Mouse (Mus musculus): ENCODE results near the gene Cyb5r2. TPM values are rescaled to one million over a fixed set of nuclear protein-coding genes. Genes with fewer than 3 reads are reported as not detected.

Cyb5r2 gene
- polyA plus RNA-seq, 2 experiments, result 0.02 to 0.04 TPM

DNA sequence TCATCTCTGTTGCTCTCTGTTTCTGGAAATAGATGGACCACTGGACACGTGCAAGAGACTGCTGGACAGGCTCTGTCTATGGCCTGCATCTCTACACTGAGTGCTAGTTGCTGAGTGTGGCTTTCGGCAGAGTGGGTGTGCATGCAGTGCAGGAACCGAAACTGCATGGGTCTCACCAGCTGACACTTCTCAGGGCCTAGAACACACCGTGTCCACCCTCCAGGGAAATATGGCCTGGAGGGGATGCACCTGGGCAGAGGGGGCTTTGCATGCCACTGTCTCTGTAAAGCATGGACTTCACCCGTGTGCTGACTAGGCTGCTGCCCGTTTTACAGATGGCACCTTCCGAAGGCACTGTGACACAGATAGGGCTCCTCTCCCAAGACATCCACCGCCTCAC is 11.8 kb downstream of the Cyb5r2 start:
- Histone ChIP-seq H3K4me3 (ENCODE audit: insufficient read depth in 1 of 2, low read depth in 2 of 2, low read length in 2 of 2) (no peak overlapping the region), H3K4me2 (ENCODE audit: low read depth) (no peak overlapping the region), H3K27me3 (ENCODE audit: control insufficient read depth, insufficient read depth, low read length) (no peaks in the 10 kb centered on the region), H3K27ac (no peak overlapping the region), H3K9ac (replicated peaks) (no peak overlapping the region), H3K4me1 (replicated peaks; ENCODE audit: control insufficient read depth in 2 of 2, insufficient read depth in 2 of 2, low read length in 1 of 2) (no peaks in the 10 kb centered on the region), H3K36me3 (replicated peaks; ENCODE audit: control insufficient read depth, insufficient read depth, low read depth) (no peaks in the 10 kb centered on the region), H3K9me3 (ENCODE audit: control insufficient read depth, low read length) (no peaks in the 10 kb centered on the region)
- 74% methylated on average over 8 of the region's 8 CpGs for WGBS (ENCODE audit: insufficient replicate concordance)
- DNase-seq (ENCODE audit: low read depth in 3 of 3, low spot score in 3 of 3) (no peak), ATAC-seq (ENCODE audit: insufficient read depth) (no peak)
- TF ChIP-seq EP300 (IDR thresholded peaks at IDR 0.05; ENCODE audit: low read depth) (no peak), CTCF (IDR thresholded peaks at IDR 0.05; ENCODE audit: low read depth) (no peak)

- no peak overlapping the region for H3K4me2 ChIP-seq (ENCODE audit: low read depth)
- H3K36me3 ChIP-seq (replicated peaks; ENCODE audit: control insufficient read depth, insufficient read depth, low read depth), result no peaks in the 10 kb centered on the region
- no peaks in the 10 kb centered on the region for H3K27me3 ChIP-seq (ENCODE audit: control insufficient read depth, insufficient read depth, low read length)
- no peaks in the 10 kb centered on the region for H3K9me3 ChIP-seq (ENCODE audit: control insufficient read depth, low read length)
- TF ChIP-seq EP300 (IDR thresholded peaks at IDR 0.05; ENCODE audit: low read depth) (no peak), CTCF (IDR thresholded peaks at IDR 0.05; ENCODE audit: low read depth) (no peak)
- no peak overlapping the region for H3K9ac ChIP-seq (replicated peaks)
- H3K4me1 ChIP-seq (replicated peaks; ENCODE audit: control insufficient read depth in 2 of 2, insufficient read depth in 2 of 2, low read length in 1 of 2), result no peaks in the 10 kb centered on the region
- WGBS (ENCODE audit: insufficient replicate concordance), result 46% methylated on average over 2 of the region's 2 CpGs
- ATAC-seq (ENCODE audit: insufficient read depth) (no peak), DNase-seq (ENCODE audit: low read depth in 3 of 3, low spot score in 3 of 3) (no peak)
- no peak overlapping the region for H3K4me3 ChIP-seq (ENCODE audit: insufficient read depth in 1 of 2, low read depth in 2 of 2, low read length in 2 of 2)
- no peak overlapping the region for H3K27ac ChIP-seq
Observed at GRCm38 (mm10) chr7:107745111-107745510, 12.7 kb downstream of the Cyb5r2 start.

DNA sequence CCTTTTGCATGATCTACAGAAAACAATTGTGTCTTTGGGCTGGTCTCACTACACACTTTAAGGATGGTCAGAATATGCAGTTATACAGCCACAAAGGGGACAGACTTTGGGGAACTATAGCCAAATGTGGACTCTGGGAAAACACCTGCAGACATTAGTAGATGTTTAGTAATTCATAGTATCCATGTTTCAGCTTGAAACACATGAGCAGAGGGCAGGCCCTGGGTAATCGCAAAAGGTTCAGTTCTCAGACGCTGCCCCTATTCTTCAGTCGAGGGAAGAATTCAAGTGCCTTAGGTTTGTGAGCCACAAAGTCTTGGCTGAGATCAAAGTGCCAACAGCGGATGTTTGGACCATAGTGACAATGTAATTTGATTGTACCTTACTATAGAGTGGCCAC is 13.4 kb downstream of the Cyb5r2 start:
- Histone ChIP-seq H3K4me1 (replicated peaks; ENCODE audit: control insufficient read depth in 2 of 2, insufficient read depth in 2 of 2, low read length in 1 of 2) (no peaks in the 10 kb centered on the region), H3K27me3 (ENCODE audit: control insufficient read depth, insufficient read depth, low read length) (no peaks in the 10 kb centered on the region), H3K4me2 (ENCODE audit: low read depth) (no peak overlapping the region), H3K4me3 (ENCODE audit: insufficient read depth in 1 of 2, low read depth in 2 of 2, low read length in 2 of 2) (no peak overlapping the region), H3K9me3 (ENCODE audit: control insufficient read depth, low read length) (no peaks in the 10 kb centered on the region), H3K27ac (no peak overlapping the region), H3K9ac (replicated peaks) (no peak overlapping the region), H3K36me3 (replicated peaks; ENCODE audit: control insufficient read depth, insufficient read depth, low read depth) (no peaks in the 10 kb centered on the region)
- WGBS (ENCODE audit: insufficient replicate concordance), result 76% methylated on average over 4 of the region's 4 CpGs
- ATAC-seq (ENCODE audit: insufficient read depth) (no peak), DNase-seq (ENCODE audit: low read depth in 3 of 3, low spot score in 3 of 3) (no peak)
- TF ChIP-seq CTCF (IDR thresholded peaks at IDR 0.05; ENCODE audit: low read depth) (no peak), EP300 (IDR thresholded peaks at IDR 0.05; ENCODE audit: low read depth) (no peak)

- H3K27ac ChIP-seq, result no peak overlapping the region
- no peak overlapping the region for H3K9ac ChIP-seq (replicated peaks)
- 61% methylated on average over 10 of the region's 10 CpGs for WGBS (ENCODE audit: insufficient replicate concordance)
- no peak for ATAC-seq (ENCODE audit: insufficient read depth)
- H3K27me3 ChIP-seq (ENCODE audit: control insufficient read depth, insufficient read depth, low read length), result no peaks in the 10 kb centered on the region
- no peaks in the 10 kb centered on the region for H3K9me3 ChIP-seq (ENCODE audit: control insufficient read depth, low read length)
- TF ChIP-seq CTCF (IDR thresholded peaks at IDR 0.05; ENCODE audit: low read depth) (no peak), EP300 (IDR thresholded peaks at IDR 0.05; ENCODE audit: low read depth) (no peak)
- H3K36me3 ChIP-seq (replicated peaks; ENCODE audit: control insufficient read depth, insufficient read depth, low read depth), result no peaks in the 10 kb centered on the region
- no peak overlapping the region for H3K4me3 ChIP-seq (ENCODE audit: insufficient read depth in 1 of 2, low read depth in 2 of 2, low read length in 2 of 2)
- H3K4me1 ChIP-seq (replicated peaks; ENCODE audit: control insufficient read depth in 2 of 2, insufficient read depth in 2 of 2, low read length in 1 of 2), result no peaks in the 10 kb centered on the region
- DNase-seq (ENCODE audit: low read depth in 3 of 3, low spot score in 3 of 3), result no peak
- H3K4me2 ChIP-seq (ENCODE audit: low read depth), result no peak overlapping the region
Observed at GRCm38 (mm10) chr7:107742963-107743465, 14.8 kb downstream of the Cyb5r2 start.

DNA sequence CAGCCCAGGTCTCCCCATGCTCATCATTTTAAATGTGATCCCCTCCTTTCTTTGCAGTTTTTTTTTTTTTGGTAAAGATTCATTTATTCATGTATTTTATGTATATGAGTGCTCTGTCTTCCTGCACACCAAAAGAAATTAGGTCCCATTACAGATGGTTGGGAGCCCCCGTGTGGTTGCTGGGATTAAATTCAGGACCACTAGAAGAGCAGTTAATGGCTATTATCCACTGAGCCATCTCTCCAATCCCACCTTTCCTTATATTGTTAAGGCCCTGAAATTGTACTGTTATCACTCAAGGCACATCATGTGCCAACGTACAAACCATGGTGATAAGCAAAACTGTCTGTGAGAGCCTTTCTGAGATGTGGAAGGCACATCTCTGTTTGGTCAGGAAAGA is 19.1 kb downstream of the Cyb5r2 start:
- Histone ChIP-seq H3K4me2 (ENCODE audit: low read depth) (no peak overlapping the region), H3K9ac (replicated peaks) (no peak overlapping the region), H3K9me3 (ENCODE audit: control insufficient read depth, low read length) (no peaks in the 10 kb centered on the region), H3K36me3 (replicated peaks; ENCODE audit: control insufficient read depth, insufficient read depth, low read depth) (no peaks in the 10 kb centered on the region), H3K4me3 (ENCODE audit: insufficient read depth in 1 of 2, low read depth in 2 of 2, low read length in 2 of 2) (no peak overlapping the region), H3K4me1 (replicated peaks; ENCODE audit: control insufficient read depth in 2 of 2, insufficient read depth in 2 of 2, low read length in 1 of 2) (no peaks in the 10 kb centered on the region), H3K27me3 (ENCODE audit: control insufficient read depth, insufficient read depth, low read length) (no peaks in the 10 kb centered on the region), H3K27ac (no peak overlapping the region)
- ATAC-seq (ENCODE audit: insufficient read depth) (no peak), DNase-seq (ENCODE audit: low read depth in 3 of 3, low spot score in 3 of 3) (no peak)
- no peak for TF ChIP-seq CTCF (IDR thresholded peaks at IDR 0.05; ENCODE audit: low read depth)
- no peak for TF ChIP-seq EP300 (IDR thresholded peaks at IDR 0.05; ENCODE audit: low read depth)
- WGBS (ENCODE audit: insufficient replicate concordance), result 27% methylated on average over 2 of the region's 2 CpGs

All from liver, embryonic 14.5 days (tissue).